Mouse (Mus musculus): ENCODE data around the gene Gabrr3. TPM values are rescaled to one million over a fixed set of nuclear protein-coding genes. Genes with fewer than 3 reads are reported as not detected.

Gene Gabrr3
- polyA plus RNA-seq (2014; fragmentation: Illumina TruSeq; extraction: RNeasy Lipid Tissue Mini Kit (QIAGEN cat#74804); ENCODE audit: low read depth, low replicate concordance) = not detected

GRCm38 (mm10) chr16:59407032-59407431 is at the start of gene Gabrr3:
Gene Gabrr3 (plus strand): TSS chr16:59407332.

GRCm38 (mm10) chr16:59363893-59364292 is 43.2 kb upstream of the Gabrr3 start, which contains the start of gene Olfr209:
Gene Olfr209 (minus strand): TSS chr16:59363993.

DNA sequence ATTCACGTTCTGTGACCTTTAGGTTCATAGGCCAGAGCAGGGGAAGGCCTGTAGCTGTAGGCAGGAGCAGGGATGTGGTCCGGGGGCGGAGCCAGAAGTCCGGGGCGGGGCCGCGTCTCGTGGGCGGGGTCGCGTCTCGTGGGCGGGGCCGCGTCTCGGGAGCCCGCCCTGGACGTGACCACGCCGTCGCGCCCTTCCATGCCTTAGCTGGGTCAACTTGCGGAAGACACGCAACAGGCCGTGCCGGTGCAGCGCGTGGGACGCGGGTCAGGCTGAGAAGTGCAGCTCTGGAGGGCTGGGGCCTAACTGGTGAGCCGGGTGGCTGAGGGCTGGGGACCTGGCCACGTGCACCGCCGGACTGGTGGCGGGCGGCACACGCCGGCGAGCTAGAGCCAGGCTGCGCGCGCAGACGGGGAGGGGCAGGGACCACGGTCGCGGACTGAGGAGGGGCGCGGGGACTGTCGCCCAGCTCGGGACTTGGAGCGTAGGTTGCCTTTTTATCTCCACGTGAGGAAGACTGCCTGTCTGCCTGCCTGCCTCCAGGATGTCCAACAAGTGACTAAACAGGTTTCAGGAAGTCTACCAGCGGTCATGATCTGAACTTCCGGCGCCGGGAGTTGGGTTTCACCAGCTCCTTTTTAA is 64.6 kb downstream of the Gabrr3 start, which contains the start of gene Riox2:
TSS of gene Riox2 (plus strand) at position 139 of the 642 bp plus-strand sequence.

Other genes starting within 250 kb of the Gabrr3 start
- gene Olfr196, start 236.9 kb upstream of the Gabrr3 start, polyA plus RNA-seq (2014; fragmentation: Illumina TruSeq; extraction: RNeasy Lipid Tissue Mini Kit (QIAGEN cat#74804); ENCODE audit: low read depth, low replicate concordance) = not detected
- not detected for gene Olfr198, start 203.8 kb upstream of the Gabrr3 start, polyA plus RNA-seq (2014; fragmentation: Illumina TruSeq; extraction: RNeasy Lipid Tissue Mini Kit (QIAGEN cat#74804); ENCODE audit: low read depth, low replicate concordance)
- gene Olfr199, start 187.6 kb upstream of the Gabrr3 start, polyA plus RNA-seq (2014; fragmentation: Illumina TruSeq; extraction: RNeasy Lipid Tissue Mini Kit (QIAGEN cat#74804); ENCODE audit: low read depth, low replicate concordance) = not detected
- not detected for gene Olfr201, start 134.7 kb upstream of the Gabrr3 start, polyA plus RNA-seq (2014; fragmentation: Illumina TruSeq; extraction: RNeasy Lipid Tissue Mini Kit (QIAGEN cat#74804); ENCODE audit: low read depth, low replicate concordance)
- not detected for gene Olfr202, start 120.5 kb upstream of the Gabrr3 start, polyA plus RNA-seq (2014; fragmentation: Illumina TruSeq; extraction: RNeasy Lipid Tissue Mini Kit (QIAGEN cat#74804); ENCODE audit: low read depth, low replicate concordance)
- not detected for gene Olfr203, start 108.5 kb upstream of the Gabrr3 start, polyA plus RNA-seq (2014; fragmentation: Illumina TruSeq; extraction: RNeasy Lipid Tissue Mini Kit (QIAGEN cat#74804); ENCODE audit: low read depth, low replicate concordance)
- gene Olfr204, start 89.1 kb upstream of the Gabrr3 start, polyA plus RNA-seq (2014; fragmentation: Illumina TruSeq; extraction: RNeasy Lipid Tissue Mini Kit (QIAGEN cat#74804); ENCODE audit: low read depth, low replicate concordance) = not detected
- not detected for gene Olfr205, start 76.2 kb upstream of the Gabrr3 start, polyA plus RNA-seq (2014; fragmentation: Illumina TruSeq; extraction: RNeasy Lipid Tissue Mini Kit (QIAGEN cat#74804); ENCODE audit: low read depth, low replicate concordance)
- gene Olfr206, start 58.1 kb upstream of the Gabrr3 start, polyA plus RNA-seq (2014; fragmentation: Illumina TruSeq; extraction: RNeasy Lipid Tissue Mini Kit (QIAGEN cat#74804); ENCODE audit: low read depth, low replicate concordance) = not detected
- not detected for gene Olfr209, start 43.3 kb upstream of the Gabrr3 start, polyA plus RNA-seq (2014; fragmentation: Illumina TruSeq; extraction: RNeasy Lipid Tissue Mini Kit (QIAGEN cat#74804); ENCODE audit: low read depth, low replicate concordance)
- gene Riox2, start 64.4 kb downstream of the Gabrr3 start, polyA plus RNA-seq (2014; fragmentation: Illumina TruSeq; extraction: RNeasy Lipid Tissue Mini Kit (QIAGEN cat#74804); ENCODE audit: low read depth, low replicate concordance) = 40.1 TPM
- 31.6 TPM for gene Crybg3, start 193.6 kb downstream of the Gabrr3 start, polyA plus RNA-seq (2014; fragmentation: Illumina TruSeq; extraction: RNeasy Lipid Tissue Mini Kit (QIAGEN cat#74804); ENCODE audit: low read depth, low replicate concordance)
- 44.7 TPM for gene Arl6, start 232.1 kb downstream of the Gabrr3 start, polyA plus RNA-seq (2014; fragmentation: Illumina TruSeq; extraction: RNeasy Lipid Tissue Mini Kit (QIAGEN cat#74804); ENCODE audit: low read depth, low replicate concordance)